Mouse (Mus musculus) olfactory bulb, adult 2 months (tissue): ENCODE measurements around the gene Fcgr2b. TPM values are rescaled to one million over a fixed set of nuclear protein-coding genes. Genes with fewer than 3 reads are reported as not detected.
"Not testable (repeated sequence)": the region's sequence is repeated elsewhere in the genome, so short reads cannot be mapped to it uniquely, and the experiment has no call there.

Experiments used
- H3K27ac ChIP-seq: fragments of 200-500 bp; 2 replicates; pipeline ENCODE4 v1.5.1; 2012; ENCODE audit warnings: low read depth, low read length; ENCODE audit not compliant: insufficient read depth
- H3K4me1 ChIP-seq: fragments of 200-500 bp; 2 replicates; pipeline ENCODE4 v1.6.1; 2012; ENCODE audit warnings: low read length; ENCODE audit not compliant: control insufficient read depth, insufficient read depth
- H3K4me3 ChIP-seq: fragments of 200-500 bp; 2 replicates; pipeline ENCODE4 v1.5.1; 2012; ENCODE audit warnings: mild to moderate bottlenecking, low read depth, low read length, moderate library complexity; ENCODE audit not compliant: insufficient read depth
- CTCF ChIP-seq: fragments of 200-500 bp; IDR thresholded peaks from 2 replicates; pipeline ENCODE4 v1.5.1; 2012; ENCODE audit warnings: low read depth, mild to moderate bottlenecking, low read length, moderate library complexity; ENCODE audit not compliant: insufficient read depth
- POLR2A ChIP-seq: fragments of 200-500 bp; IDR thresholded peaks from 2 replicates; pipeline ENCODE4 v1.6.1; 2012; ENCODE audit warnings: mild to moderate bottlenecking, low read depth, low read length, moderate library complexity; ENCODE audit not compliant: insufficient read depth
- WGBS: fragments of 180-500 bp; shearing (Covaris S2); methylation state at CpG from one replicate; pipeline ENCODE4 v1.1.7; 2018; 5-methylcytosine and 5-hydroxymethylcytosine counted together
- polyA plus RNA-seq: library from polyadenylated mRNA; stranded (reverse); fragments of >200 nt; gene quantifications from 2 replicates; pipeline ENCODE4 v1.2.4, GENCODE M21; 2012; ENCODE audit warnings: low replicate concordance; ENCODE audit not compliant: missing spikeins, insufficient read depth, insufficient read length

The Fcgr2b gene
- polyA plus RNA-seq, 1 experiment: not detected

DNA sequence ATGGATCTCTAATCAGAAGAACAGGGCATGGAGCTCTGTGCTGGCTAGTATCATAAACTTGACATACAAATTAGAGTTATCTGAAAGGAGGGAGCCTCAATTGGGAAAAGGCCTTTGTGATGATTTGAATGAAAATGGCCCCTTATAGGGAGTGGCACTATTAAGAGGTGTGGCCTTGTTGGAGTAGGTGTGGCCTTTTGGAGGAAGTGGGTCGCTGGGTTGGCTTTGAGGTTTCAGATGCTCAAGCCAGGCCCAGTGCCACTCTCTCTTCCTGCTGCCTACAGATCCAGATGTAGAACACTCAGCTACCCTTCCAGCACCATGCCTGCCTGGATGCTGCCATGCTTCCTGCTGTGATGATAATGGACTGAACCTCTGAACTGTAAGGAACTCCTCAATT, 7.8 kb downstream of the Fcgr2b start:
- WGBS: 64% methylated on average over 1 of the region's 1 CpGs
- Histone ChIP-seq H3K27ac (no peak overlapping the region), H3K4me3 (no peak overlapping the region), H3K4me1 (no peaks in the 10 kb centered on the region)
- TF ChIP-seq POLR2A (no peak), CTCF (no peak)

GRCm38 (mm10) chr1:170967581-170967980, 8.8 kb downstream of the Fcgr2b start:
- Histone ChIP-seq H3K4me3 (no peak overlapping the region), H3K4me1 (no peaks in the 10 kb centered on the region), H3K27ac (no peak overlapping the region)
- 59% methylated on average over 3 of the region's 3 CpGs for WGBS
- TF ChIP-seq POLR2A: no peak
- TF ChIP-seq CTCF: no peak

GRCm38 (mm10) chr1:170963087-170963486, 13.3 kb downstream of the Fcgr2b start:
- WGBS: 83% methylated on average over 7 of the region's 7 CpGs
- no peaks in the 10 kb centered on the region for H3K4me1 ChIP-seq
- no peak overlapping the region for H3K4me3 ChIP-seq
- H3K27ac ChIP-seq: no peak overlapping the region
- TF ChIP-seq CTCF: no peak
- TF ChIP-seq POLR2A: no peak

DNA sequence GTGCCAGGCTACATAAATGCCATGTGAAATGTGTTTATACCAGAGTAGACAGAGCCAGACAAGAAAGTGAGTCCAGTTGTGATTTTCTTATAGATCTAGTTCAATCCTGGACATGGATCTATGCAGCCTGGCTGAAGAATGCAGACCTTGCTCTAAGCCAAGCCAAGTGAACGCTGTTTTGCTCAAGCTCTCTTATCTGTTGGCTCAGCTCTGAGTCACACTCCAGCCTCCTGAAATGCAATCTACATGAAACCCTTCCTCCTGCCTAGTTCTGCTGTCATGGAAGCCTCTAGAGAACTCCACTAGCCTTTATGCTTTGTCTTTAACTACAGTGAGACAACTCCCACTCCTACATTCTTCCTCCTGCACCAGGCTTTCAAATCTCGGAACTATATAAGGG, 14.0 kb downstream of the Fcgr2b start:
- H3K4me3 ChIP-seq: no peak overlapping the region
- H3K4me1 ChIP-seq: no peaks in the 10 kb centered on the region
- WGBS: 48% methylated on average over 2 of the region's 2 CpGs
- H3K27ac ChIP-seq: no peak overlapping the region
- TF ChIP-seq POLR2A (no peak), CTCF (no peak)

DNA sequence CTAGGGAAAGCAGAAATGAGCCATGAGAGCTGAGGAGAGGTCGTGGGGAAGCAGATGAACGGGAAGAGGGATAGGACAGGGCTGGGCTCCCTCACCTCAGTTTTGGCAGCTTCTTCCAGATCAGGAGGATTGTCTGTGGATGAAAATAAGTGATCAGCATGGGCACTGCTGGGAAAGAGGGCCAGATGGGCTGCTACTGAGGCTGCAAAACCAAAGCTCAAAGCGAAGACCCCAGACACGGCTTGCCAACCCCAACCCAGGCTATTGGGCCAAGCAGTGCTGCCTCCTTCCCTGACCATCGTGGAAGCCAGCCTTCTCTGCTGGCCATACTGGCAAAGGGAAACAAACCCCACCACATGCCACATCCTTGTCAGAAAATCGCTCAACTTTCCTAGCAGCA, 15.2 kb downstream of the Fcgr2b start:
- Histone ChIP-seq H3K4me3 (no peak overlapping the region), H3K27ac (no peak overlapping the region), H3K4me1 (no peaks in the 10 kb centered on the region)
- no peak for TF ChIP-seq POLR2A
- WGBS: 85% methylated on average over 6 of the region's 6 CpGs

GRCm38 (mm10) chr1:170959791-170960190, 16.6 kb downstream of the Fcgr2b start:
- H3K4me3 ChIP-seq: no peak overlapping the region
- H3K27ac ChIP-seq: no peak overlapping the region
- 79% methylated on average over 2 of the region's 2 CpGs for WGBS
- TF ChIP-seq CTCF (no peak), POLR2A (no peak)
- no peaks in the 10 kb centered on the region for H3K4me1 ChIP-seq

GRCm38 (mm10) chr1:170958225-170958624, 18.1 kb downstream of the Fcgr2b start:
- H3K4me1 ChIP-seq: no peaks in the 10 kb centered on the region
- no peak overlapping the region for H3K4me3 ChIP-seq
- TF ChIP-seq POLR2A (no peak), CTCF (no peak)
- no peak overlapping the region for H3K27ac ChIP-seq
- WGBS: 64% methylated on average over 3 of the region's 3 CpGs

GRCm38 (mm10) chr1:170953192-170953591, 23.2 kb downstream of the Fcgr2b start:
- no peaks in the 10 kb centered on the region for H3K4me1 ChIP-seq
- 85% methylated on average over 2 of the region's 2 CpGs for WGBS
- H3K27ac ChIP-seq: no peak overlapping the region
- H3K4me3 ChIP-seq: no peak overlapping the region
- TF ChIP-seq CTCF: no peak
- no peak for TF ChIP-seq POLR2A

GRCm38 (mm10) chr1:170950772-170951171, 25.6 kb downstream of the Fcgr2b start:
- Histone ChIP-seq H3K4me1 (no peaks in the 10 kb centered on the region), H3K4me3 (no peak overlapping the region), H3K27ac (no peak overlapping the region)
- TF ChIP-seq POLR2A (no peak), CTCF (no peak)
- 75% methylated on average over 3 of the region's 3 CpGs for WGBS

DNA sequence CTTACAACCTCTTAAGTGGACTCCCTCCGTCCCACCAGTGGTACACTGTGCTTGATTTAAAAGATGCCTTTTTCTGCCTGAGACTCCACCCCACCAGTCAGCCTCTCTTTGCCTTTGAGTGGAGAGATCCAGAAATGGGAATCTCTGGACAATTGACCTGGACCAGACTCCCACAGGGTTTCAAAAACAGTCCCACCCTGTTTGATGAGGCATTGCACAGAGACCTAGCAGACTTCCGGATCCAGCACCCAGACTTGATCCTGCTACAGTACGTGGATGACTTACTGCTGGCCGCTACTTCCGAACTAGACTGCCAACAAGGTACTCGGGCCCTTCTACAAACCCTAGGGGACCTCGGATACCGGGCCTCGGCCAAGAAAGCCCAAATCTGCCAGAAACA, 31.4 kb downstream of the Fcgr2b start:
- WGBS: 97% methylated on average over 9 of the region's 9 CpGs
- H3K4me3 ChIP-seq, H3K27ac ChIP-seq, H3K4me1 ChIP-seq: not testable (repeated sequence)

GRCm38 (mm10) chr1:170944151-170944550, 32.2 kb downstream of the Fcgr2b start:
- WGBS: 94% methylated on average over 9 of the region's 9 CpGs

More at GRCm38 (mm10) chr1:170944151-170944550, 32.2 kb downstream of the Fcgr2b start:
- not testable (repeated sequence) for H3K4me3 ChIP-seq, H3K27ac ChIP-seq, H3K4me1 ChIP-seq
